ENCODE assay signal across 24 mouse cellular contexts in the genomic region with DNA sequence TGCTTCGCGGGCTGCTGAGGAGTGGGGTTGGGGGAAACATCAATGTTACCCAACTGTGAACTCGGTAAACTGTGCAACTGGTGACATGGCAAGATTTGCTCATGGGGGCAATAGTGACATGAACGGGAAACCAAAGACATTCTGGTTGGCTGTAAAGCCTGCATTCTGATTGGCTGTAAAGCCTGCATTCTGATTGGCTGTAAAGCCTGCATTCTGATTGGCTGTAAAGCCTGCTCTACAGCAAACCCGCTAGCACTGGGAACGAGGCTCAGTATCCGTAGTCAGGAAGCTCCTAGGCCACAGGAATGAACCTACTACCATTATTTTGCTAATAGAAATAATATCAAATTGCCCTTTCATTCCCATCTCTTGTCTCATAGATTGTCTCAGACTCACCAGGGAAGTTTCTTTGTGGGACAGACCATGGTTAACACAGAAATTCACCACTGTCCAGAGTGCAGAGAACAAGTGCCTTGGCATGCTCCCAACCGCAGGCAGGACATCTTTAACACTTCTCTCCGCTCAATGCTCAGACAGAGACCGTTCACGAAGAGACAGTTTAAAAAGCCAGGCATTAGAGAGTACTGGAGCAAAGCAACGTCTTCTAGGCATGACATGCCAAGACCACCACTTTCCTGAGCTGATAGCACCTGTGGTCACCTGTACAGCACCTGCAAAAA.
"Had no signal": no experiment of that assay in that cellular context is flagged by ENCODE, and none has a peak within 500 bp of the region (broad histone marks: within the 10 kb centered on the region; RNA-seq: fewer than 3 reads in every experiment).

No protein-coding gene starts in this region.

- DNase-seq: gastrocnemius, postnatal 14 days; gastrocnemius, postnatal 36 days; heart, adult 18-20 months; heart, postnatal 10 days; heart, postnatal 4 days; kidney, adult 8-10 months; kidney, postnatal 4 days; layer of hippocampus, postnatal 36 days; left cerebral cortex, postnatal 4 days had no signal

- H3K4me1 ChIP-seq: intestine, embryonic 15.5 days had no signal

- H3K27me3 ChIP-seq: heart, embryonic 12.5 days; hindbrain, embryonic 12.5 days; intestine, embryonic 15.5 days; limb, embryonic 13.5 days; limb, embryonic 15.5 days; liver, embryonic 12.5 days had no signal

- H3K27ac ChIP-seq: heart, embryonic 10.5 days; hindbrain, embryonic 10.5 days; hindbrain, embryonic 12.5 days; hindbrain, embryonic 14.5 days; intestine, embryonic 15.5 days; kidney, postnatal 0 days; layer of hippocampus, adult 2 months; limb, embryonic 13.5 days; limb, embryonic 15.5 days; liver, embryonic 12.5 days; liver, embryonic 14.5 days had no signal

- H3K4me2 ChIP-seq: heart, embryonic 12.5 days; hindbrain, embryonic 12.5 days; hindbrain, embryonic 14.5 days; intestine, embryonic 15.5 days; limb, embryonic 13.5 days; limb, embryonic 15.5 days; liver, embryonic 12.5 days had no signal

- H3K9ac ChIP-seq: heart, embryonic 12.5 days; hindbrain, embryonic 12.5 days; hindbrain, embryonic 14.5 days; intestine, embryonic 15.5 days; limb, embryonic 13.5 days; limb, embryonic 15.5 days; liver, embryonic 12.5 days; liver, embryonic 14.5 days had no signal

- ATAC-seq: hindbrain, embryonic 16.5 days; inflammation-experienced regulatory T-cells, adult 6 months; intestine, embryonic 15.5 days; intestine, postnatal 0 days; liver, embryonic 12.5 days had no signal

- H3K4me3 ChIP-seq: heart, embryonic 10.5 days; heart, embryonic 12.5 days; hindbrain, embryonic 10.5 days; hindbrain, embryonic 12.5 days; intestine, embryonic 15.5 days; layer of hippocampus, adult 2 months; limb, embryonic 13.5 days; limb, embryonic 15.5 days; liver, embryonic 12.5 days had no signal

- H3K9me3 ChIP-seq: heart, embryonic 10.5 days; heart, embryonic 12.5 days; hindbrain, embryonic 10.5 days; hindbrain, embryonic 12.5 days; intestine, embryonic 15.5 days; limb, embryonic 13.5 days; limb, embryonic 15.5 days; liver, embryonic 12.5 days had no signal

- H3K36me3 ChIP-seq: heart, embryonic 10.5 days; heart, embryonic 12.5 days; hindbrain, embryonic 10.5 days; hindbrain, embryonic 12.5 days; intestine, embryonic 15.5 days; limb, embryonic 13.5 days; limb, embryonic 15.5 days; liver, embryonic 12.5 days had no signal
